Mouse (Mus musculus) cerebellum, adult 9-11 months (tissue): Measurements from ENCODE around the gene Nme3.

Experiments used
- DNase-seq: peaks from one replicate; pipeline ENCODE4 v3.0.0; 2022

The Nme3 gene

DNA sequence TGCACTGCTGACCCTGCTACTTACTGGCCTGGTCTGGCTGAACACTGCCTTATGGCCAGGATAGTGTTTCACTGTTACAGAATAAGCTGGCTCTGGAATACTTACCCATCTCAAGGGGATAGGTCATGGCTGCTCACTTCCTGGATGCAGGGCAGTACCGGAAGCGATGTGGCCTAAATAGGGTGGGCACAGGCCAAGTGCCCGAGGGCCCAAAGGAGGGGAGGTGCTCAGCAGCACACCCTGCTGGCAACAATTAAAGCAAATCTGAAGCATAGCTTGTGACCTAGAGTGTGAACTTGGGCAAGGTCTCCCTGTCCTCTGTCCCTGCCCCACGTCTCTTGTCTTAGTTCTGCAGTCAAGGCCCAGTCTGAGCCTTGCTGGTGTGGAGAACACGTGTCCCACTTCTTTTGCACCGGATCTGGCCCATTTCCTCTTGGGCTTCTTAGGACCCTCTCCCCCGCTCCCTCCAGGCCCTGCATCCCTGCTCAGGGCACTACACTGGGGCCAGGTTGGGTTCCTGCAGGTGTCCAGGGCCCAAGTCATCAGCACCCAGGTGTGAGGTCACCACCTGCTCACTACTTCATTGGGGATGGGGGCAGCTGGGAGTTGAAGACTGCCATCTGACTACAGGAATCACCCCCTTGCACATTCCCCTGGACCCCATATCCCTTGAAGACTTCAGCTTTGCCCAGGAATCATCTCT, 14.4 kb upstream of the Nme3 start:
- peak; percentile 39 for DNase-seq

GRCm38 (mm10) chr17:24884391-24884790, 11.9 kb upstream of the Nme3 start:
- peak; percentile 46 for DNase-seq

- DNase-seq, result peak; percentile 77
Measured at GRCm38 (mm10) chr17:24885356-24886133, 10.8 kb upstream of the Nme3 start.

DNA sequence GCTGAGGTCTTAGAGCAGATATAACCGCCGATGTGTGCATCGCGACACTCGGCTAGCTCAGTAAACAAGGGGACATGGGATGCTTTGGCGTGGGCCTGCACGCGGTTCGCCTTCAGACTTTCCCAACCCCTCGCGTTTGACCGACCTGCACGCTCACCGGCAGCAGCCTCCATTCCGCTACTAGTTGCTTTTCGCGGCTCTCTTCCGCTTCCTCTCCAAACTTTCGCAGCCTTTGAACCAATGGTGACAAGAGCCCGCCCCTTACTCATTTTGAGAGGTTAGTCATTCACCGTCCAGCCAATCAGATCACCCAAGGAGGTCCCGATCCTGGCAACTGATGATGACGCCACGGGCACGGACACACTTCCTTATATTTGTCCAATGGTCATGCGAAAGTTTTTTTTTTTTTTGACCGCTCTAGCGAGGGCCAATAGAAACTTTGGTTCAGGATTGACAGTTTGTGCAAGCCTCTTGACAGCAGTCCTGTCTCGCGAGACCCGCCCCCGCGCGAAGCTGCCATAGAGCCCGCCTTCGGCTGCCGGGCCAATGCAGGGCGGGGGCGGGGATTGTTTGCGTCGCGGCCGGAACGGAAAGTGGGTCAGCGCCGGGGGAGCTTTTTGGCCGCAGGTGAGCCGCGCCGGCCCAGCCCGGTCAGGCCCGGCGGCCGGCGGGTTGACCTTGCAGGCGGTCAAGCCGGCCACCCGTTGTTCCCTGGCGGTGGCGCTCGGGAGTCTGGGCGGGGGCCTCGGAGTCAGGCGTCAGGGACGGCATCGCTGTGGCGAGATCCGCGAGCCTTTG, 10.0 kb upstream of the Nme3 start, which contains the start of the genes Nubp2 and Spsb3:
TSS of gene Nubp2 (minus strand) at position 216 of the 798 bp plus-strand sequence.
TSS of gene Spsb3 (plus strand) at position 510 of the 798 bp plus-strand sequence.
- DNase-seq, result peak; percentile 99

DNA sequence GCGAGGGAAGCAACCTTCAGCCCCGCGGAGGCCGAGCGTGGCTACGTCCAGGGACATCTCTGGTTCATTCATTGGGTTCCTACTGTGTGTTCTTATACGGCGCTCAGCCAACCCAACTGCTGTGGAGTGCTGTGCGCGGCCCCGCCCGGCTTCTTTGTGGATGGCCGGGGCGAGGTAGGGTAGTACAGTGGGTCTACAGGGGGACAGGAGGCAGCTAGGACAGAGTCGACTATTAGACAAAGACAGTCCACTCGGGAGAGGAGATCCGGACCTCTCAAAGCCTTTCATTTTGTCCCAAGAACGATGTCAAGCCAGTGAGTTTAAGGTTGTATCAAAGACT, 9.4 kb upstream of the Nme3 start:
- DNase-seq, result no peak

DNA sequence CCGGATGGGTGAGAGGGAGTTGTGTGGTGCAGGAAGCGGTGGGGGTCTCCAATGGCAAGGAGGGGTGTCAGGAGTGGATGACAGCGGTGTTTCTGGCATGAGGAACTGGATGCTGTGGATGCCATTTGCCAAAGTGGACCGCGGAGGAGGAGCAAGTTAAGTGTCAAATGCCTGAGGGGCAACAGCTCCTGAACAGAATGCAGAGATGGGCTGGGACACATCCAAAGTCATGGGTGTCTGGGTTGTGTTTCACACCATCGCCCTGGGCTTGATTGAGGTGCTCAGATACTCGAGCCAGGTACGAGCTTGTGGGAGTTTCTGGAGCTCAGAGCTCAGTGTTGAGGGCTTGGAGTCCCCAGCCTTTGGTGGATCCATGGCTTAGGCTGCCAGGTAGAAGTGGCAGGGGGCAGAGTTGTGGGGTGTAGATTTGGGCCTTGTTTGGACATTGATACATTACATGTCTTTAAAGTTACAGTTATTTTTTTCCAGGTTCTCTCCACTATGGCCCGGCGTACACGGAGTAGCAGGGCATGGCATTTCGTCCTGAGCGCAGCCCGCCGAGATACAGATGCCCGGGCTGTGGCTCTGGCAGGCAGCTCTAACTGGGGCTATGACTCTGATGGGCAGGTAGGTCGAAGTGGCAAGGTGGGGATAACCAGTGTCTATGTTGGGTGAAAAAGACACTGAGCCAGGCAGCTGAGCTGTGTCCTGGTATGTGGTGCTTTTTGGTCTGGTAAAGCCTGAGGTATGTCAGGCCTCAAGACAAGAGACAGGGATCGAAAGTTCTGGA, 8.8 kb upstream of the Nme3 start:
- peak; percentile 75 for DNase-seq

GRCm38 (mm10) chr17:24888862-24889261, 7.4 kb upstream of the Nme3 start:
- peak; percentile 27 for DNase-seq

- no peak for DNase-seq
Measured at GRCm38 (mm10) chr17:24890151-24891092, 5.9 kb upstream of the Nme3 start.

GRCm38 (mm10) chr17:24891321-24891720, 5.0 kb upstream of the Nme3 start:
- peak; percentile 88 for DNase-seq

GRCm38 (mm10) chr17:24892785-24893184, 3.5 kb upstream of the Nme3 start:
- peak; percentile 65 for DNase-seq

- DNase-seq, result peak; percentile 52
Measured at GRCm38 (mm10) chr17:24893276-24893675, 3.0 kb upstream of the Nme3 start.

DNA sequence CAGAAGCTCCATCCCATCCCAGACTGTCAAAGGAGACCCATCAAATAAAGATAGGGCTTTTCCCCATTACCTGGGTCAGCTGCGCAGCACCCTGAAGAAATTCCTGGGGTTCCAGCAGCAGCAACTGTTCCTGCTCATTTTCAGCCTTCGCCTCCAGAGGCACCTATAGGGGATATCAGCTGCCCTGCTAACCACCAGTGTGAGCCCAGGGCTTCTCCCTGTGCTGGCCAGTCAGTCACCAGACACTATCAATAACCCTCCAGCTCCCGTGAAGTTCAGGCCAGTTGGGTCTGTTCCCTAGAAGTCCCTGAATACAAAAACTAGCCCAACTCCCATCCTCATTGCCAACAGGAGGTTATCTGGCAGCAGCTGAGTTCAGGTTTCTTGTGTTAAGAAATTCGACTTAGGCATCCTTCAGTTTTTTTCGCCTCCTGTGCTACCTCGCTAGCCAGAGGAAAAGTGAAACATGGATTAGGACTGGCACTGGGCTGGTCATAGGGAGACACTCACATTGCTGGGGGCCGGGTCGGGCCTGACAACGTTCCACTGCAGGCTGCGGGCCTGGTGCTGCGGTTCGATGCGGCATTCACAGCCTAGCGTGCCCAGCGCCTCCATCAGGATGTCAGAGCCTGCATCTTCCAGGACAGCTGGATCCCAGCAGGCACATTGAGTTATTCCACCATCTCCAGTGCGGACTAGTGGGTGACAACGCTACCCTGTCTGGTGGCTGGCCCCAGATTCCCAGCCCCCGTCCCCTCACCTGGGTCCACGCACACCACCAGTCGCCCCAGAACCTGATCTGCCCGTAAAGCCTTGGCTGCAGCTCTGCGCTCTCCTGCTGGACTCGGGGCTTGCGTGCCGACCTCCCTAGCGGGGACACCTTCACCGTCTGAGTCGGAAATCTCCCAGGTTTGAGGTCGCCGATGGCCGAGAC, 2.0 kb upstream of the Nme3 start:
- peak; percentile 43 for DNase-seq

DNA sequence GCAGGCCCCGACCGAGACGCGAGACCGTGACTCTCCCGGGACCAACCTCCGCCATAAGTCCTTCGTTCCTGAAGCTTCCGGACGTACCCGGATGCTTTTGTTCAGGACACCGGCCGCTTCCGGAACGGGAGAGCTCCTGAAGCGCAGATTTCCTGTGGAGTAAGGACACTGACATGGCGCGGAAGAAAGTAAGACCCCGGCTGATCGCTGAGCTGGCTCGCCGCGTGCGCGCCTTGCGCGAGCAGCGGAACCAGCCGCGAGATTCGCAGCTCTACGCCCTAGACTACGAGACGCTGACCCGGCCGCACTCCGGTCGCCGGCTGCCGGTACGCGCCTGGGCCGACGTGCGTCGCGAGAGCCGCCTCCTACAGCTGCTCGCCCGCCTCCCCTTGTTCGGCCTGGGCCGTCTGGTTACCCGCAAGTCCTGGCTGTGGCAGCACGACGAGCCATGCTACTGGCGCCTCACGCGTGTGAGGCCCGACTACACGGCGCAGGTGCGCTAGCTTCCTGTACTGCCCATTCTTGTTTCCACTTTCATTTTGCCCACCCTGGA, 1.2 kb upstream of the Nme3 start, which contains the start of the genes Eme2 and Mrps34:
TSS of gene Eme2 (minus strand) at position 93 of the 553 bp plus-strand sequence.
TSS of gene Mrps34 (plus strand) at position 122 of the 553 bp plus-strand sequence.
- DNase-seq, result peak; percentile 85

GRCm38 (mm10) chr17:24895571-24896240, 594 bp upstream of the Nme3 start:
- DNase-seq, result no peak

DNA sequence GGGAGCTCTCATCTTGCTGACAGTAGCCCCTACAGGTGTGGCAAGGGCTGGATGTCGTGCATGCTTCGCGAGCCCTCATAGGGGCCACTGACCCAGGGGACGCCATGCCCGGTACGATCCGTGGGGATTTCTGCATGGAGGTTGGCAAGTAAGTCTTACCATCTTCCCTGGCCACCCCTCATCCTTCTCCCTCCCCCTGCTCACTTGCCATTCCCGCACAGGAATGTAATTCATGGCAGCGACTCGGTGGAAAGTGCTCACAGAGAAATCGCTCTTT, 631 bp downstream of the Nme3 start:
- peak; percentile 52 for DNase-seq

GRCm38 (mm10) chr17:24897600-24897999, 1.3 kb downstream of the Nme3 start:
- no peak for DNase-seq

DNA sequence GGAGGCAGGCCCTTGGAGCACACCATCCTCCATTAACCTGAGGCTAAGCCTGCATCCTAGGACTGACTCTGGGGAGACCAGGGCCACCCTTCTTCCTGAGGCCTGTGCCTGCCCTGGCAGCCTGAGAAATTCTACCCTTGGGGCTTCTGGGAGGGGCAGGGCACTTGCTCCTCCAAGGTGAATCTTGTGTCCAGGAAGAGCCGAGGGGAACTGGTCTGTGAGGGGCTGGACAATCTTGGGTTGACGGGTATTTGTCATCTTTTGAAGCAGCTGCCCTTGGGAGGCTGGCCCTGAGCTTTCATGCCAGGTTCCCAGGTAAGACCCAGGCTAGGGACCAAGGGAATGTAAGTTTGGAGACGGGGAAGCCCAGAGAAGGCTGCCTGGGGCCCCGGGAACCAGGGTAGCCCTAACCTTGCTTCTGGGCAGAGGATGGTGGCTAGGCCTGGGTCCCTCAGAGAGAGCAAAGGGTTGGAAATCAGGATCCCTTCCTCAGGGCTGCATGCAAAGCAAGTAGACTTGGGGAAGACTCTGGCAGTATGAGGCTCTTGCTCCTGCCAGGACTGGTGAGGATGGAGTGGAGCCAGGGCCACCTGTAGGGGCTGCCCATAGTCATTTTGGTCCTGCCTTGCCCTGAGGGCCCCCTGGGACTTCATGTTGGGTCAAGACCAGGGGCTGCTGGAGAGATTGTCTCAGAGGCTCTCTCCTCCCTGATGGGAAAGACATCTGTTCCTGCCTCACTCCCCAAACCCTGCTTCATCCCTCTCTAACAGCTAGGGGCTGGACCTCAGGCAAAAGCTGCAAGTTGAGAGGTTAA, 1.9 kb downstream of the Nme3 start:
- DNase-seq, result peak; percentile 56

- DNase-seq, result no peak
Measured at GRCm38 (mm10) chr17:24899153-24899552, 2.9 kb downstream of the Nme3 start.
